Comparison of ENCODE assay signal across 16 mouse cellular contexts in genomic region chr1:156470557-156470956, GRCm38 (mm10). TPM values are rescaled to one million over a fixed set of nuclear protein-coding genes. Genes with fewer than 3 reads are reported as not detected.
DNase-seq lines count a peak whose midpoint lies in the region; ATAC-seq and TF ChIP-seq lines count a peak whose summit lies in the region.
"Had no signal": no experiment of that assay in that cellular context is flagged by ENCODE, and none has a peak within 500 bp of the region (broad histone marks: within the 10 kb centered on the region; RNA-seq: fewer than 3 reads in every experiment).

No protein-coding gene starts in this region.

- DNase-seq in heart, postnatal 14 days: no peak
- peak; percentile 72 for DNase-seq in stomach, postnatal 0 days (ENCODE audit: low spot score)
- no peak for DNase-seq in gastrocnemius, postnatal 4 days (ENCODE audit: low spot score in 2 of 2)
- DNase-seq: cerebellum, adult 8-10 months; gastrocnemius, adult 2 months; heart, postnatal 10 days; layer of hippocampus, postnatal 36 days; midbrain, embryonic 14.5 days had no signal

- H3K9me3 ChIP-seq in heart, embryonic 13.5 days: peaks cover 3% of the 10 kb centered on the region; the same call in 1 of the 2 replicates
- peaks cover 12% of the 10 kb centered on the region; the same call in 1 of the 2 replicates for H3K9me3 ChIP-seq in megakaryocyte, embryonic 14.5 days
- H3K9me3 ChIP-seq in liver, embryonic 12.5 days (replicated peaks): 0 out of 2 replicates have a peak, but pooled peaks cover 5% of the 10 kb centered on the region
- H3K9me3 ChIP-seq in stomach, postnatal 0 days (ENCODE audit: control insufficient read depth, low read length): no peaks in the 10 kb centered on the region
- no peaks in the 10 kb centered on the region for H3K9me3 ChIP-seq in forebrain, embryonic 15.5 days

- H3K4me2 ChIP-seq in heart, embryonic 13.5 days: no peak overlapping the region; the same call in 1 of the 2 replicates
- peak overlapping the region; percentile 92 for H3K4me2 ChIP-seq in liver, embryonic 12.5 days
- H3K4me2 ChIP-seq in stomach, postnatal 0 days (replicated peaks; ENCODE audit: low read depth): 0 out of 2 replicates have a peak overlapping the region, but pooled peaks have one; percentile 5
- no peak overlapping the region for H3K4me2 ChIP-seq in forebrain, embryonic 15.5 days (replicated peaks)
- H3K4me2 ChIP-seq: embryonic facial prominence, embryonic 12.5 days; limb, embryonic 13.5 days; neural tube, embryonic 13.5 days had no signal

- TF ChIP-seq EP300 in stomach, postnatal 0 days (optimal IDR thresholded peaks at IDR 0.05): no peak

- H3K27ac ChIP-seq in heart, embryonic 13.5 days (replicated peaks): peak overlapping the region; percentile 32; the same call in 1 of the 2 replicates
- no peak overlapping the region for H3K27ac ChIP-seq in liver, embryonic 12.5 days
- no peak overlapping the region; the same call in 1 of the 2 replicates for H3K27ac ChIP-seq in stomach, postnatal 0 days (replicated peaks)
- no peak overlapping the region for H3K27ac ChIP-seq in forebrain, embryonic 15.5 days (replicated peaks)
- H3K27ac ChIP-seq: embryonic facial prominence, embryonic 12.5 days; gastrocnemius, adult 2 months; limb, embryonic 13.5 days; neural tube, embryonic 13.5 days had no signal

- intact Hi-C loops in heart, postnatal 14 days (cut with DNase I): loop anchor here (5.0 kb wide), 1 partner anchor 48 kb away; the partner anchor contains the start of gene Axdnd1

- no peak for TF ChIP-seq CTCF in stomach, postnatal 0 days (IDR thresholded peaks at IDR 0.05; ENCODE audit: low read depth)

- H3K27me3 ChIP-seq in heart, embryonic 13.5 days (replicated peaks): no peaks in the 10 kb centered on the region
- peaks cover 9% of the 10 kb centered on the region for H3K27me3 ChIP-seq in megakaryocyte, embryonic 14.5 days (replicated peaks)
- H3K27me3 ChIP-seq in liver, embryonic 12.5 days (replicated peaks): peaks cover 19% of the 10 kb centered on the region
- H3K27me3 ChIP-seq in stomach, postnatal 0 days (ENCODE audit: control insufficient read depth, insufficient read depth, low read length): no peaks in the 10 kb centered on the region
- H3K27me3 ChIP-seq in forebrain, embryonic 15.5 days: no peaks in the 10 kb centered on the region
- H3K27me3 ChIP-seq: embryonic facial prominence, embryonic 12.5 days; limb, embryonic 13.5 days; neural tube, embryonic 13.5 days had no signal

- peaks cover 51% of the 10 kb centered on the region for H3K4me1 ChIP-seq in heart, embryonic 13.5 days
- peaks cover 39% of the 10 kb centered on the region for H3K4me1 ChIP-seq in megakaryocyte, embryonic 14.5 days
- H3K4me1 ChIP-seq in liver, embryonic 12.5 days: peaks cover 39% of the 10 kb centered on the region
- no peaks in the 10 kb centered on the region for H3K4me1 ChIP-seq in stomach, postnatal 0 days (replicated peaks; ENCODE audit: control insufficient read depth, insufficient read depth)
- peaks cover 7% of the 10 kb centered on the region for H3K4me1 ChIP-seq in forebrain, embryonic 15.5 days

- H3K9ac ChIP-seq in heart, embryonic 13.5 days: no peak overlapping the region
- H3K9ac ChIP-seq in liver, embryonic 12.5 days: no peak overlapping the region
- no peak overlapping the region for H3K9ac ChIP-seq in stomach, postnatal 0 days (ENCODE audit: low read length)
- H3K9ac ChIP-seq in forebrain, embryonic 15.5 days (replicated peaks): no peak overlapping the region
- H3K9ac ChIP-seq: embryonic facial prominence, embryonic 12.5 days; limb, embryonic 13.5 days; neural tube, embryonic 13.5 days had no signal

- WGBS in heart, embryonic 13.5 days: 52% methylated on average over 7 of the region's 7 CpGs
- WGBS in liver, embryonic 12.5 days (ENCODE audit: insufficient replicate concordance): 63% methylated on average over 7 of the region's 7 CpGs
- 47% methylated on average over 7 of the region's 7 CpGs for WGBS in stomach, postnatal 0 days
- 77% methylated on average over 7 of the region's 7 CpGs for WGBS in forebrain, embryonic 15.5 days

- peaks cover 25% of the 10 kb centered on the region for H3K36me3 ChIP-seq in heart, embryonic 13.5 days
- H3K36me3 ChIP-seq in megakaryocyte, embryonic 14.5 days (replicated peaks; ENCODE audit: low read length): peaks cover 19% of the 10 kb centered on the region
- peaks cover 9% of the 10 kb centered on the region for H3K36me3 ChIP-seq in liver, embryonic 12.5 days
- H3K36me3 ChIP-seq in stomach, postnatal 0 days (ENCODE audit: control insufficient read depth, insufficient read depth, low read length): no peaks in the 10 kb centered on the region
- peaks cover 11% of the 10 kb centered on the region; the same call in 1 of the 2 replicates for H3K36me3 ChIP-seq in forebrain, embryonic 15.5 days

- H3K4me3 ChIP-seq in heart, embryonic 13.5 days: no peak overlapping the region
- peak overlapping the region; percentile 29 for H3K4me3 ChIP-seq in megakaryocyte, embryonic 14.5 days (replicated peaks)
- no peak overlapping the region for H3K4me3 ChIP-seq in liver, embryonic 12.5 days
- H3K4me3 ChIP-seq in stomach, postnatal 0 days (ENCODE audit: low read depth, low read length): no peak overlapping the region
- no peak overlapping the region for H3K4me3 ChIP-seq in forebrain, embryonic 15.5 days
- H3K4me3 ChIP-seq: embryonic facial prominence, embryonic 12.5 days; gastrocnemius, adult 2 months; limb, embryonic 13.5 days; neural tube, embryonic 13.5 days had no signal

- no peak for ATAC-seq in heart, embryonic 13.5 days (ENCODE audit: extremely low read depth, insufficient number of reproducible peaks, low FRiP score, low TSS enrichment)
- no peak for ATAC-seq in megakaryocyte, adult 5-6 weeks (ENCODE audit: poor library complexity, severe bottlenecking)
- ATAC-seq in liver, embryonic 12.5 days: no peak
- peak; percentile 83 for ATAC-seq in stomach, postnatal 0 days (ENCODE audit: low FRiP score, low TSS enrichment)
- ATAC-seq in forebrain, embryonic 15.5 days (replicated peaks): no peak

RNA-seq across cellular contexts. Expression of gene Soat1, which starts 3.6 kb away (rescaled TPM):
- polyA plus RNA-seq in heart, embryonic 13.5 days (2015; fragmentation: Nextera tagmentation; extraction: Ambion mirVana): 33.1 and 36.3 TPM in 2 replicates
- 10 to 100 TPM; 15.1 to 17.1 TPM for total RNA-seq in heart, postnatal 14 days (2021)
- polyA plus RNA-seq in megakaryocyte, embryonic 14.5 days (2012; ENCODE audit: insufficient read depth, low replicate concordance): 23.7 TPM in 1 of 2 replicates, not detected in the other
- total RNA-seq in megakaryocyte, adult 5-6 weeks (2015): 223 and 228 TPM in 2 replicates
- total RNA-seq in megakaryocyte, adult 5-6 weeks (2017): 341 and 376 TPM in 2 replicates
- polyA plus RNA-seq in liver, embryonic 12.5 days (2016; fragmentation: Nextera tagmentation; extraction: Ambion mirVana): 19.5 and 24.3 TPM in 2 replicates
- polyA plus RNA-seq in stomach, postnatal 0 days (2015; fragmentation: Nextera tagmentation; extraction: Ambion mirVana): 16.2 and 17.6 TPM in 2 replicates
- 10 to 100 TPM; 22.3 to 24.3 TPM for total RNA-seq in gastrocnemius, postnatal 4 days (2021)
- 12.4 and 12.6 TPM in 2 replicates for polyA plus RNA-seq in forebrain, embryonic 15.5 days (2015; fragmentation: Nextera tagmentation; extraction: Ambion mirVana)

RNA-seq across cellular contexts. Expression of gene Axdnd1, which starts 49.6 kb away (rescaled TPM):
- 0.09 and 0.27 TPM in 2 replicates for polyA plus RNA-seq in heart, embryonic 13.5 days (2015; fragmentation: Nextera tagmentation; extraction: Ambion mirVana)
- total RNA-seq in heart, postnatal 14 days (2021): under 1 TPM in 1 of 2 experiments, not detected in 1; 0.61 TPM
- not detected in 2 replicates for polyA plus RNA-seq in megakaryocyte, embryonic 14.5 days (2012; ENCODE audit: insufficient read depth, low replicate concordance)
- total RNA-seq in megakaryocyte, adult 5-6 weeks (2015): 2.2 TPM in 1 of 2 replicates, not detected in the other
- 0.92 and 1.8 TPM in 2 replicates for total RNA-seq in megakaryocyte, adult 5-6 weeks (2017)
- polyA plus RNA-seq in liver, embryonic 12.5 days (2016; fragmentation: Nextera tagmentation; extraction: Ambion mirVana): 0.23 TPM in 1 of 2 replicates, not detected in the other
- 0.07 and 0.24 TPM in 2 replicates for polyA plus RNA-seq in stomach, postnatal 0 days (2015; fragmentation: Nextera tagmentation; extraction: Ambion mirVana)
- total RNA-seq in gastrocnemius, postnatal 4 days (2021): under 1 TPM; 0.21 to 0.61 TPM
- 0.31 TPM in 2 replicates for polyA plus RNA-seq in forebrain, embryonic 15.5 days (2015; fragmentation: Nextera tagmentation; extraction: Ambion mirVana)
- total RNA-seq: gastrocnemius, adult 2 months had no signal

RNA-seq across cellular contexts. Expression of gene Gm10031, which starts 53.3 kb away (rescaled TPM):
- polyA plus RNA-seq in heart, embryonic 13.5 days (2015; fragmentation: Nextera tagmentation; extraction: Ambion mirVana): 0.31 and 0.61 TPM in 2 replicates
- 10 to 100 TPM; 39.9 to 45.6 TPM for total RNA-seq in heart, postnatal 14 days (2021)
- polyA plus RNA-seq in megakaryocyte, embryonic 14.5 days (2012; ENCODE audit: insufficient read depth, low replicate concordance): 1.2 and 1.8 TPM in 2 replicates
- 3.8 and 7.0 TPM in 2 replicates for total RNA-seq in megakaryocyte, adult 5-6 weeks (2015)
- total RNA-seq in megakaryocyte, adult 5-6 weeks (2017): 12.0 and 19.4 TPM in 2 replicates
- 0.18 and 0.29 TPM in 2 replicates for polyA plus RNA-seq in liver, embryonic 12.5 days (2016; fragmentation: Nextera tagmentation; extraction: Ambion mirVana)
- 0.53 and 0.62 TPM in 2 replicates for polyA plus RNA-seq in stomach, postnatal 0 days (2015; fragmentation: Nextera tagmentation; extraction: Ambion mirVana)
- total RNA-seq in gastrocnemius, postnatal 4 days (2021): 10 to 100 TPM; 34.0 to 34.5 TPM
- polyA plus RNA-seq in forebrain, embryonic 15.5 days (2015; fragmentation: Nextera tagmentation; extraction: Ambion mirVana): 0.57 and 0.71 TPM in 2 replicates

Comparison
In these comparisons a context has a peak if more than half of its experiments do, and no peak if none do; other contexts are left out.
1. H3K4me2 ChIP-seq: peak in liver, embryonic 12.5 days (single experiment) and stomach, postnatal 0 days (single experiment); none in heart, embryonic 13.5 days (single experiment) and forebrain, embryonic 15.5 days (single experiment).